Mouse (Mus musculus) spleen, adult 2 months (tissue): ENCODE results near the gene Ttc29. TPM values are rescaled to one million over a fixed set of nuclear protein-coding genes. Genes with fewer than 3 reads are reported as not detected.

Experiments used
- DNase-seq, 2 experiments: peaks; one replicate each; pipeline versions ENCODE4 v3.0.0 to v3.0.0-alpha.2; 2012 to 2021; ENCODE audit warnings: low spot score in 2 of 2, low read depth in 1 of 2
- H3K27ac ChIP-seq: fragments of 200-500 bp; 2 replicates; pipeline ENCODE4 v1.5.1; 2012; ENCODE audit warnings: low read length, inconsistent platforms; ENCODE audit not compliant: insufficient read depth
- H3K27me3 ChIP-seq: fragments of 200-500 bp; 2 replicates; pipeline ENCODE4 v1.6.1; 2012; ENCODE audit warnings: mild to moderate bottlenecking, moderate library complexity, low read length, inconsistent platforms; ENCODE audit not compliant: control insufficient read depth, insufficient read depth
- H3K36me3 ChIP-seq: fragments of 200-500 bp; 2 replicates; pipeline ENCODE4 v1.6.1; 2012; ENCODE audit warnings: mild to moderate bottlenecking, low read length, inconsistent platforms; ENCODE audit not compliant: control insufficient read depth, insufficient read depth
- H3K4me1 ChIP-seq: fragments of 200-500 bp; 2 replicates; pipeline ENCODE4 v1.6.1; 2011; ENCODE audit warnings: inconsistent platforms; ENCODE audit not compliant: control insufficient read depth, insufficient read depth, insufficient read length
- H3K4me3 ChIP-seq: fragments of 200-500 bp; 2 replicates; pipeline ENCODE4 v1.5.1; 2011; ENCODE audit warnings: mild to moderate bottlenecking, inconsistent platforms; ENCODE audit not compliant: insufficient read depth, insufficient read length; ENCODE audit errors: extremely low read depth
- CTCF ChIP-seq: fragments of 200-500 bp; IDR thresholded peaks from 2 replicates; pipeline ENCODE4 v1.5.1; 2011; ENCODE audit warnings: mild to moderate bottlenecking, inconsistent platforms; ENCODE audit not compliant: insufficient read depth, insufficient read length, insufficient replicate concordance; ENCODE audit errors: extremely low read depth
- POLR2A ChIP-seq: fragments of 200-500 bp; IDR thresholded peaks from 2 replicates; pipeline ENCODE4 v1.6.1; 2011; ENCODE audit warnings: low read depth, low read length, inconsistent platforms
- WGBS: fragments of 180-500 bp; shearing (Covaris S2); methylation state at CpG from one replicate; pipeline ENCODE4 v1.1.7; 2018; 5-methylcytosine and 5-hydroxymethylcytosine counted together
- polyA plus RNA-seq: library from polyadenylated mRNA; depleted of rRNA; stranded (reverse); fragments of >200 nt; gene quantifications from 2 replicates; pipeline ENCODE4 v1.2.3, GENCODE M21; 2012

The Ttc29 gene
- polyA plus RNA-seq, 1 experiment, result not detected

DNA sequence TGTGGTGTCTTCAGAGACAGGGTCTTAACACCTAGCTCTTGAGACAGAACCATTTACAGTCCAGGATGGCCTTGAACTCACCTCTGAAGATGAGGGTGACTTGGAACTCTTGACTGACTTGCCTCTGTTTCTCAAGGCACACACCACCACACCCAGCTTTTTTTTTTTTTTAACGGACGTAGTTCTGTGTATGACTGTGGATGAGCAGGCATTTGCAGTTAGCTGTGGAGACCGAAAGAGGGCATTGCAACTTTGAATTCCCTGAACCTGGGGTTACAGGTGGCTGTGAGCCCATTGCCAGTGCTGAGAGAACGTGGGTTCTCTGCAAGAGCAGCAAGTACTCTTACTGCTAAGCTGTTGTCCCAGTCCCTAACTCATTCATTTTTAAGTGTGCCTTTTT is 13.0 kb downstream of the Ttc29 start:
- no peak overlapping the region for H3K4me3 ChIP-seq
- H3K4me1 ChIP-seq, result no peaks in the 10 kb centered on the region
- no peaks in the 10 kb centered on the region for H3K36me3 ChIP-seq
- whole genome bisulfite sequencing, result 72% methylated on average over 4 of the region's 4 CpGs
- no peak overlapping the region for H3K27ac ChIP-seq
- TF ChIP-seq POLR2A (no peak), CTCF (no peak)
- H3K27me3 ChIP-seq, result no peaks in the 10 kb centered on the region
- no peak for DNase-seq

DNA sequence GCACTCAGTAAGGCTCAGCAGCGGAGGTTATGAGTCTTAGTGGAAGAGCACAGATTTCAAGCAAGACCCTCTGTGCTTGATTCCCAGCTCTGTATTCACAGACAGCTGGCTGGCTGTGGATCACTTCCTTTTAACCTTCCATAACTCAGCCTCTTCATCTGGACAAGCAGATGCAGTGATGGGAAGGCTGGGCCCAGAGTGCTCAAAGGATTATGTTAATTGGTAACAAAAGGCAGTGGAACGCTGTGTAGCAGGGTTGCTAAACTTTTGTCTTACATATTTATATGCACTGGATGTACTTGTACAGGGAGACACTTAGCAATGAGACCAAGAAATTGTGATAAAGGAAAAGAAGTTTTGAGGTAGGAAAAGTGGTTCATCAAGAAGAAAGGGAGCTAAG is 17.6 kb downstream of the Ttc29 start:
- Histone ChIP-seq H3K36me3 (no peaks in the 10 kb centered on the region), H3K4me1 (no peaks in the 10 kb centered on the region), H3K27ac (no peak overlapping the region), H3K27me3 (no peaks in the 10 kb centered on the region), H3K4me3 (no peak overlapping the region)
- WGBS, result 80% methylated on average over 2 of the region's 2 CpGs
- no peak for DNase-seq
- no peak for TF ChIP-seq CTCF
- TF ChIP-seq POLR2A, result no peak

DNA sequence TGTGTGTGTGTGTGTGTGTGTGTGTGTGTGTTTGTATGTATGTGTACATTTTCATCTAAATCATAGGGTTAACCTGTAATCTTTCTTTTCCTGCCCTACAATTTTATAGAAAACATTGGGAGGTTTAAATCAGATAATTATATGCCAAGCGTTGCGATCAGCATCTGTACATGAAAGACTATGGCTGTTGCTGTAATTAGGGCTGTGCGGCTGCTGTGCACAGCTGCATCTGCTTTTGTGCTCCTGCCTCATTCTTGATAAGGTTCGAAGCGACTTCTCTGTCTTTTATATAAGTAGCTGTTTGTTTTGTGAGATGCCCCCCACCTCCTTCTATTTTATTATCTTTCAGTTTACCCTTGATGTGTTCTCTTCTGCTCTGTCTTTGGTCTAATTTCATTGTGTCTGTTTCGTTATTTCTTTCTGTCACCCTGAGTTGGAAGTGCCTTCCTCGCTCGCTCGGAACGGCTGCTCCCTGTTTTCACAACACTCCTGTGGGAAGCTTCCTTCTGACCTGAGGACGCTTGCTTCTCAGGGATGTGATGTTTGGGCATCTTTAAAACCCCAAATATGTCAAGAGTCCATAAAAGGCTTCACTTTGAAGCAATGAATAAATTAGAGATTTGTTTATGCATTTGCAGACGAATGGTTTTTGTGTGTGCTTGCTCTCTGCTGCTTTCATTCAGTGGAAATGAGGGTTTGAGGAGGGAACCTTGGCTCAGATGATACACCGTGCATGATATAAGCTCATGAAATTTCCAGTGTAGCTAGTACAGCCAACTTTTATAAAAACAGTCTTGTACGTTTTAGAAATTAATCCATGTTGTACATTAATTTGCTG is 20.0 kb downstream of the Ttc29 start:
- H3K27me3 ChIP-seq, result no peaks in the 10 kb centered on the region
- TF ChIP-seq POLR2A (no peak), CTCF (no peak)
- WGBS, result 84% methylated on average over 14 of the region's 14 CpGs

DNA sequence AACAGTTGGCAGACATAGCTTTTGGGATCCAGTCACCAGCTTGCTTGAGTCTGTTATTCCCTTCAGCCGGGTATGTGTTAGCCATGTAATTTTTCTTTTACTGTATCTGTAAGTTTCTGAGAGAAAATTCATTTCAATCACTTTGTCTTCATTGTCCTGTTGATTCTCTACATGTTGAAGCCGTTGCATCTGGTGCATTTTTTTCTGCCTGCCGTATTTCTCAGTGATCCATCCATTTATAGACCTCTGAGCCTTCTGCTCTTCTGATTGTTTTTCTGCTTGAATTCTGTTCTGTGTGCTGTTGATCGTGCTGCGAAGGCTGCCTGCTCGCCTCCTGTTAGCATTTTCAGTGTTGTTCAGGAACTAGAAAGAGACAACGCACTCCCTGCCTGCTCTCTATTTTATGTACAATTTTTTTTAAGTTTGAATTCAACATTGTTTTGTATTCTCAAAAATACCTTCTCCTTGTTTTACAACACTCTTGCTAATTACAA is 20.7 kb downstream of the Ttc29 start:
- Histone ChIP-seq H3K27ac (no peak overlapping the region), H3K4me1 (no peaks in the 10 kb centered on the region), H3K36me3 (no peaks in the 10 kb centered on the region), H3K4me3 (no peak overlapping the region), H3K27me3 (no peaks in the 10 kb centered on the region)
- DNase-seq, result no peak
- 85% methylated on average over 7 of the region's 7 CpGs for WGBS
- no peak for TF ChIP-seq POLR2A
- TF ChIP-seq CTCF, result no peak

More for the DNA sequence above, 20.0 kb downstream of the Ttc29 start:
- no peaks in the 10 kb centered on the region for H3K36me3 ChIP-seq
- DNase-seq, result no peak
- no peak overlapping the region for H3K27ac ChIP-seq
- no peaks in the 10 kb centered on the region for H3K4me1 ChIP-seq
- H3K4me3 ChIP-seq, result no peak overlapping the region

DNA sequence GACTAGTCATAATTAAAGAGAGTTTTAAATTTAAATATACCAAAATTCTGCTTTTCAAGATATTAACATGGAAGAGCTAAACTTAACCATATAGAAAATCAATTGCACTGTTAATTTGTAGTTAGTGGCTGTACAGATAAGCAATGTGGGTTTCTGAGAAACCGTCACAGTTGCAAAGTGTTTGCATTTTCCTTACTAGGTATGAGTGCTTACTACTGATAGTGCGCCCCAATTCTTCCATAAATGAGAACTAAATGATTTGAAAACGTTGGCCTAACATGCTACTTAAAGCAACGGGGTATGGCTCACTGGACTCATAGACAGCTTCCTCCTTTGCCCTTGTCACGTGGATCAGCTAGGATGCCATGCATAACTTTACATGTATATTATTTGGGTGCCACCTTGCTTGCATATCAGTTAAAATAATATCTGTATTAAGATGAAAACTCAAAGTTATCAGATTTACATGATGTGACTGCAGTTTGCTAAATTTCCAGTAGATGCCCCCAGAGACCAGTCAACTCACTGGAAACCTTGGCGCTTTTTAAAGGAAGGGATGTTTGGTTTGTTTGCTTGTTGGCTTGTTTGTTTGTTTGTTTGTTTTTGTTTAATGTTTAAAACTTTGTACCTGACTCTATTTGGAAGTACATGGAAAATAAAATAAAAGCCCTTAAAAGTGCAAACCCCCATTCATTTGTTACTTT is 25.0 kb downstream of the Ttc29 start:
- no peak for DNase-seq
- no peak overlapping the region for H3K4me3 ChIP-seq
- H3K4me1 ChIP-seq, result no peaks in the 10 kb centered on the region
- 55% methylated on average over 6 of the region's 6 CpGs for WGBS
- no peaks in the 10 kb centered on the region for H3K27me3 ChIP-seq
- no peaks in the 10 kb centered on the region for H3K36me3 ChIP-seq
- TF ChIP-seq CTCF, result no peak
- TF ChIP-seq POLR2A, result no peak
- no peak overlapping the region for H3K27ac ChIP-seq

DNA sequence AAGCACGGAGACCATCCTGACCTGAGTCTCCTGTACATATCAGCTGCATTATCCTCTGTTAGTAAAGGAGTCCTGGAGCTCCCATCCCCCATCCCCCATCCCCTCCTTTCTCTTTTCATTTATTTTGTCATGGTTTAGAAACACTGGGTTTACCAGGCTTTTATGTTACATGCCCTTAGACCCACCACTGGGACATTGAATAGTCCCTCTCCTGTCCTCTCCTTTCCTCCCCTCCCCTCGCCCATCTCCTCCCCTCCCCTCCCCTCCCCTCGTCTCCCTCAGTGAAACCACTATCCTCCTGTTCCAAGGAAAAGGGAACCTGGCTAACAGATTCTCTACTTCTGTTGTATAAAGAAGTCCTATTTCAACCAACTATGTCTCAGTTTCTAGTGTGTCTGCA is 38.0 kb downstream of the Ttc29 start:
- Histone ChIP-seq H3K4me3 (no peak overlapping the region), H3K27ac (no peak overlapping the region), H3K4me1 (no peaks in the 10 kb centered on the region), H3K36me3 (no peaks in the 10 kb centered on the region), H3K27me3 (no peaks in the 10 kb centered on the region)
- WGBS, result 50% methylated on average over 3 of the region's 3 CpGs
- TF ChIP-seq POLR2A, result no peak
- no peak for TF ChIP-seq CTCF
- DNase-seq, result no peak
